24 mouse cellular contexts compared by ENCODE assay signal in the genomic region with DNA sequence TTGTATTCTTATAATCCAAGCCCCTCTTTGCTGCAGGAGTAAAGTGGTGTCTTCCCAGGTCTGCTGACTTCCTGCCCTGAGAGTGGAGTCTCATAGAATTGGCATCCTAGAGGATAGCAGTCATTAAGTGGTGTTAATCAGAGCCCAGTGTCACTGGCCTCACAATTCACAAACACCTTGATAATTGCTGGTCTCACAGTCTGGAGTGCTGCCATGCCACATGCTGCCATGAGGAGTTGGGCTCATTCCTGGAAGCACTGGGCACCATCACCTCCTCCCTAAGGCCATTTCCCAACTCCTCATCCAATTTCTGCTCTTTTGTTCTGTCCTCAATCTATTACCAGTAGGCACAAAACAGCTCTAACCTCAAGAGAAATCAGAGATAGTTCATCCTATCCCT. TPM values are rescaled to one million over a fixed set of nuclear protein-coding genes. Genes with fewer than 3 reads are reported as not detected.
DNase-seq lines count a peak whose midpoint lies in the region.
"Had no signal": no experiment of that assay in that cellular context is flagged by ENCODE, and none has a peak within 500 bp of the region (broad histone marks: within the 10 kb centered on the region; RNA-seq: fewer than 3 reads in every experiment).

No protein-coding gene starts in this region.

- peak; percentile 24 for DNase-seq in cerebellum, adult 11-12 months
- DNase-seq in cerebellum, postnatal 4 days (ENCODE audit: low spot score in 2 of 2) = no peak
- DNase-seq in heart, adult 11 months = peak; percentile 95
- no peak for DNase-seq in heart, embryonic 10.5 days (ENCODE audit: low spot score)
- DNase-seq in Muller cell, postnatal 12 days (ENCODE audit: inconsistent ontology term) = peak; percentile 47
- DNase-seq in heart, postnatal 36 days = peak; percentile 37 to 44
- no peak for DNase-seq in layer of hippocampus, postnatal 10 days (ENCODE audit: low spot score in 2 of 2)
- DNase-seq: adrenal gland, postnatal 10 days; gastrocnemius, postnatal 10 days; kidney, adult 9 months; kidney, postnatal 10 days; liver; lung, adult 2 months; lung, postnatal 10 days; spleen, adult 18-20 months; thymus, postnatal 14 days had no signal

- no peak overlapping the region for H3K4me3 ChIP-seq in heart, embryonic 10.5 days
- H3K4me3 ChIP-seq: erythroblast, embryonic 14.5 days; midbrain, embryonic 15.5 days had no signal

- no peaks in the 10 kb centered on the region for H3K9me3 ChIP-seq in heart, embryonic 10.5 days
- H3K9me3 ChIP-seq: midbrain, embryonic 10.5 days; midbrain, embryonic 15.5 days had no signal

- intact Hi-C loops in heart, postnatal 36 days (cut with DNase I) = loop anchor here (2.0 kb wide), 1 partner anchor 73 kb away; a partner anchor contains a TSS

- peaks cover 45% of the 10 kb centered on the region for H3K4me1 ChIP-seq in heart, embryonic 10.5 days

- no peaks in the 10 kb centered on the region for H3K27me3 ChIP-seq in heart, embryonic 10.5 days (ENCODE audit: insufficient read depth, poor library complexity, severe bottlenecking)
- H3K27me3 ChIP-seq: CH12.LX; midbrain, embryonic 15.5 days; Patski had no signal

- peaks cover 9% of the 10 kb centered on the region for H3K36me3 ChIP-seq in heart, embryonic 10.5 days

- no peak overlapping the region for H3K27ac ChIP-seq in heart, embryonic 10.5 days
- H3K27ac ChIP-seq: hindbrain, embryonic 14.5 days; liver, embryonic 14.5 days; macrophage; midbrain, embryonic 10.5 days; midbrain, embryonic 15.5 days had no signal

RNA-seq across cellular contexts. Expression of a gene that starts 2.1 kb away (rescaled TPM):
- 40.3 and 46.4 TPM in 2 replicates for polyA plus RNA-seq in heart, embryonic 10.5 days (2016; fragmentation: Nextera tagmentation; extraction: Ambion mirVana)
- total RNA-seq in heart, postnatal 36 days (2021) = 10 to 100 TPM; 60.7 to 71.3 TPM
- total RNA-seq in layer of hippocampus, postnatal 10 days (2021) = 10 to 100 TPM; 34.8 to 36.7 TPM

RNA-seq across cellular contexts. Expression of a gene that starts 42.5 kb away (rescaled TPM):
- polyA plus RNA-seq in heart, embryonic 10.5 days (2016; fragmentation: Nextera tagmentation; extraction: Ambion mirVana) = 23.7 and 32.8 TPM in 2 replicates
- total RNA-seq in heart, postnatal 36 days (2021) = 10 to 100 TPM; 12.7 to 16.3 TPM
- 10 to 100 TPM; 26.2 to 30.3 TPM for total RNA-seq in layer of hippocampus, postnatal 10 days (2021)

RNA-seq across cellular contexts. Expression of a gene that starts 57.8 kb away (rescaled TPM):
- 19.9 and 28.3 TPM in 2 replicates for polyA plus RNA-seq in heart, embryonic 10.5 days (2016; fragmentation: Nextera tagmentation; extraction: Ambion mirVana)
- 10 to 100 TPM; 12.1 to 21.6 TPM for total RNA-seq in heart, postnatal 36 days (2021)
- total RNA-seq in layer of hippocampus, postnatal 10 days (2021) = 1 to 10 TPM; 5.9 to 6.8 TPM

Comparison
In these comparisons a context has a peak if more than half of its experiments do, and no peak if none do; other contexts are left out.
1. DNase-seq: peak in cerebellum, adult 11-12 months (single experiment), heart, adult 11 months (single experiment), Muller cell, postnatal 12 days (single experiment) and heart, postnatal 36 days (2 of 2); none in cerebellum, postnatal 4 days (0 of 2), heart, embryonic 10.5 days (single experiment) and layer of hippocampus, postnatal 10 days (0 of 2).